Mouse (Mus musculus) neural tube, embryonic 14.5 days (tissue): ENCODE measurements around the gene Noct. TPM values are rescaled to one million over a fixed set of nuclear protein-coding genes. Genes with fewer than 3 reads are reported as not detected.
A peak's percentile ranks its signal among the peaks of the same experiment; 100 is the strongest.

Source experiments
- ATAC-seq: fragments of 200-750 bp; cut with Nextera tagmentation; 2 replicates; pipeline ENCODE4 v1.8.0; 2017; ENCODE audit warnings: low read depth, mild to moderate bottlenecking, moderate TSS enrichment, moderate library complexity
- H3K27ac ChIP-seq: fragments of 300-500 bp; sonication (generic); 2 replicates; pipeline ENCODE4 v1.5.1; 2014; ENCODE audit warnings: low read depth, mild to moderate bottlenecking, control low read depth, low read length, moderate library complexity, mixed read lengths
- H3K27me3 ChIP-seq: fragments of 300-500 bp; sonication (generic); 2 replicates; pipeline ENCODE4 v1.6.1; 2014; ENCODE audit warnings: low read length; ENCODE audit not compliant: control insufficient read depth, insufficient read depth
- H3K36me3 ChIP-seq: fragments of 300-500 bp; sonication (generic); 2 replicates; pipeline ENCODE4 v1.6.1; 2014; ENCODE audit warnings: low read length, mixed read lengths; ENCODE audit not compliant: control insufficient read depth, insufficient read depth
- H3K4me1 ChIP-seq: fragments of 300-500 bp; sonication (generic); 2 replicates; pipeline ENCODE4 v1.6.1; 2014; ENCODE audit warnings: low read length; ENCODE audit not compliant: control insufficient read depth, insufficient read depth
- H3K4me2 ChIP-seq: fragments of 300-500 bp; sonication (generic); 2 replicates; pipeline ENCODE4 v1.6.1; 2014; ENCODE audit warnings: mild to moderate bottlenecking, low read depth, low read length, control low read depth
- H3K4me3 ChIP-seq: fragments of 300-500 bp; sonication (generic); 2 replicates; pipeline ENCODE4 v1.5.1; 2014; ENCODE audit warnings: low read depth, low read length, control low read depth, mixed read lengths
- H3K9ac ChIP-seq: fragments of 300-500 bp; sonication (generic); replicated peaks from 2 replicates; pipeline ENCODE4 v1.6.1; 2014; ENCODE audit warnings: low read depth, mild to moderate bottlenecking, control low read depth, low read length, mixed read lengths
- H3K9me3 ChIP-seq: fragments of 300-500 bp; sonication (generic); 2 replicates; pipeline ENCODE4 v1.6.1; 2016; ENCODE audit warnings: low read length; ENCODE audit not compliant: control insufficient read depth
- WGBS: fragments of 180-500 bp; shearing (Covaris S2); extraction: QIAGEN DNeasy Blood & Tissue Kit; methylation state at CpG from one replicate; pipeline ENCODE4 v1.1.7; 2014; 5-methylcytosine and 5-hydroxymethylcytosine counted together
- polyA plus RNA-seq: library from polyadenylated mRNA; unstranded; fragments of >200 nt; fragmentation: Nextera tagmentation; extraction: Ambion mirVana; gene quantifications from 2 replicates; pipeline ENCODE4 v1.2.1, GENCODE M21; 2014

Gene Noct
- polyA plus RNA-seq, 1 experiment from 2014 or later, result 42.4 TPM

- no peak overlapping the region for H3K4me2 ChIP-seq
- no peaks in the 10 kb centered on the region for H3K36me3 ChIP-seq
- H3K4me1 ChIP-seq, result peaks cover 4% of the 10 kb centered on the region; the same call in 1 of the 2 replicates
- H3K4me3 ChIP-seq, result no peak overlapping the region
- no peak for ATAC-seq
- WGBS, result 78% methylated on average over 5 of the region's 5 CpGs
- H3K27ac ChIP-seq, result no peak overlapping the region
- no peak overlapping the region for H3K9ac ChIP-seq
- no peaks in the 10 kb centered on the region for H3K27me3 ChIP-seq
- H3K9me3 ChIP-seq, result no peaks in the 10 kb centered on the region
These were observed 6.6 kb downstream of the Noct start for GRCm38 (mm10) chr3:51230886-51231285.

GRCm38 (mm10) chr3:51231499-51231898, 7.3 kb downstream of the Noct start:
- no peaks in the 10 kb centered on the region for H3K27me3 ChIP-seq
- H3K9ac ChIP-seq, result no peak overlapping the region
- no peak overlapping the region for H3K4me3 ChIP-seq
- H3K27ac ChIP-seq, result no peak overlapping the region
- no peaks in the 10 kb centered on the region for H3K36me3 ChIP-seq
- H3K4me1 ChIP-seq, result peaks cover 2% of the 10 kb centered on the region; the same call in 1 of the 2 replicates
- no peak for ATAC-seq
- WGBS, result 77% methylated on average over 3 of the region's 3 CpGs
- no peak overlapping the region for H3K4me2 ChIP-seq
- no peaks in the 10 kb centered on the region for H3K9me3 ChIP-seq

GRCm38 (mm10) chr3:51232205-51232910, 8.1 kb downstream of the Noct start:
- Histone ChIP-seq H3K27ac (no peak overlapping the region), H3K4me1 (no peaks in the 10 kb centered on the region), H3K9me3 (no peaks in the 10 kb centered on the region), H3K9ac (no peak overlapping the region), H3K4me3 (no peak overlapping the region), H3K27me3 (no peaks in the 10 kb centered on the region), H3K36me3 (no peaks in the 10 kb centered on the region), H3K4me2 (no peak overlapping the region)
- ATAC-seq, result no peak
- 92% methylated on average over 3 of the region's 3 CpGs for WGBS

- Histone ChIP-seq H3K4me1 (no peaks in the 10 kb centered on the region), H3K9me3 (no peaks in the 10 kb centered on the region), H3K4me3 (no peak overlapping the region), H3K9ac (no peak overlapping the region), H3K4me2 (no peak overlapping the region), H3K27ac (no peak overlapping the region), H3K36me3 (no peaks in the 10 kb centered on the region), H3K27me3 (no peaks in the 10 kb centered on the region)
- 73% methylated on average over 5 of the region's 5 CpGs for WGBS
- ATAC-seq, result no peak
These were observed 9.2 kb downstream of the Noct start for GRCm38 (mm10) chr3:51233474-51233873.

DNA sequence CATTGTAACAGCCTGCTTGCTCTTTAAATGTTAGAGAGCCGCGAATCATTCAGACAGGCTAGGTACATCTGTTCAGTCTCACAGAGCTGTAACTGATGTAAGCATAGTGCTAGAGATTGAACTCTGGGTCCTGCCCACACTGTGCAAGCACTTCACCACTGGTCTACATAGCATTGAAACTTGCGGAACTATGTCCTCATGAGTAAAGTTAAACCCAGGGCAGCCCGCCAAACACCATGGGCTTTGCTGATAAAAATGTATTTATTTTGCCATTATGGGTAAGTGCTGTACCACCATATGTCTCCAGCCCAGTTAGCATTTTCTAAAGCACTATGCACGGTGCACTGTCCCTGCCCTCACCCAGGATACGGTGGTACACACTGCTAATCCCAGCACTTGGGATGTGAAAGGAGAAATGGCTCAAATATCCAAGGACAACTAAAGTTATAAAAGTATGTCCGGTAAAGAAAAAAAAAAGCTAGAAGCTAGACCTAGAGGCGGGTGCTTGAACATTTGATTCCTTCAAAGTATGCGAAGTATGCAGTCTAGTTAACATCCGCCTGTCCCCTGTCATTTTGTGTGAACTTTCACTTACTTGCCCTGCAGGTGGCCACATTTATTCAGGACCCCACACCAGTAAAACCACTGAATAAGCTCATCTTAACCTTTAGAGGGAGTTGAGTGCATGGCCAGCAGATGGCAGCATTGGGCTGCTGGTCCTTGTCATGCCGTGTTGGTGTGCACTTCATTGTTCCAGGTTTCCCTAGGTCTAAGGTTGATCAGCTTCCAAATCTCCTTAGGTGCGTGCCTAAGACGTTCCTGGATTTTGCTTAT, 9.9 kb downstream of the Noct start:
- Histone ChIP-seq H3K27me3 (no peaks in the 10 kb centered on the region), H3K4me2 (no peak overlapping the region), H3K36me3 (no peaks in the 10 kb centered on the region), H3K9me3 (no peaks in the 10 kb centered on the region), H3K4me1 (no peaks in the 10 kb centered on the region), H3K4me3 (no peak overlapping the region), H3K9ac (no peak overlapping the region), H3K27ac (no peak overlapping the region)
- peak; percentile 86; the same call in 1 of the 2 replicates for ATAC-seq
- WGBS, result 54% methylated on average over 13 of the region's 13 CpGs

GRCm38 (mm10) chr3:51234752-51235055, 10.5 kb downstream of the Noct start:
- Histone ChIP-seq H3K9me3 (no peaks in the 10 kb centered on the region), H3K27me3 (no peaks in the 10 kb centered on the region), H3K4me2 (no peak overlapping the region), H3K27ac (no peak overlapping the region), H3K9ac (no peak overlapping the region), H3K36me3 (no peaks in the 10 kb centered on the region), H3K4me3 (no peak overlapping the region), H3K4me1 (no peaks in the 10 kb centered on the region)
- ATAC-seq, result peak; percentile 42; the same call in 1 of the 2 replicates
- 90% methylated on average over 5 of the region's 5 CpGs for WGBS

DNA sequence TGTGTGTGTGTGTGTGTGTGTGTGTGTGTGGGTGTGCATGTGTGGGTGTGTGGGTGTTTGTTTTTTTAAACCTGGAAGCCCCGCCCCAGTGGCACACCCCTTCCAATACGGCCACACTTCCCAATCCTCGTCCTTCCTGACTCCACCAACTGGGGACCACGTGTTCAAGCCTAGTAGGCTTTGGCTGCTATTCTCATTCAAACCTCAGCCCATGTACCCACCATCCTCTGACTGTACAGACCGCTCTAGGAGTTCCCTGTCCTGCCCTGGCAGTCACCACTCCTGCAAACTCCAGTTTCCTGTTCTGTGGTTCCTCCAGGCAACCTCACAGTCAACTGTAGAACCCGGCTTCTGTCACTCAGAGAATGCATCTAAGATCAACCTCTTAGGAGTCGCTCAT, 14.3 kb downstream of the Noct start:
- ATAC-seq, result no peak
- H3K9me3 ChIP-seq, result no peaks in the 10 kb centered on the region
- WGBS, result 90% methylated on average over 7 of the region's 7 CpGs

DNA sequence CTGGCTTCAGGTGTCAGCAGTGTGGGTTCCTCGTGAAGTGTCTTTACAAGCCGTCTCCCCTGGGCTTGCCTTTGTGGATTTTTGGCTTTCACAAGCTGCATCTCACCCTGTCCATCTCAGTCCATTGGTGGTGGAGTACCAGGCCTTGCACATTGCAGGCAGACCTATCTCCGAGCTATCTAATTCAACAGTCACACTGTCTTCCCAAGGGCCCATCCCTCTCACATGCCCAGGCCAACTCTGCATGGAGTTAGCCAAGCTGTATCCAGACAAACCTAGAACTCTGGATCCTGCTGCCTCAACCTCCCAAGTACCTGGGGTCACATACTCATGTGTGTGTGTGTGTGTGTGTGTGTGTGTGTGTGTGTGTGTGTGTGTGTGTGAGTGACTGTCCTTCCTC, 15.3 kb downstream of the Noct start:
- no peak for ATAC-seq
- Histone ChIP-seq H3K36me3 (no peaks in the 10 kb centered on the region), H3K27me3 (no peaks in the 10 kb centered on the region), H3K4me1 (no peaks in the 10 kb centered on the region), H3K27ac (no peak overlapping the region), H3K9ac (no peak overlapping the region), H3K4me2 (no peak overlapping the region), H3K4me3 (no peak overlapping the region), H3K9me3 (no peaks in the 10 kb centered on the region)
- WGBS, result 96% methylated on average over 3 of the region's 3 CpGs

More for the DNA sequence above, 14.3 kb downstream of the Noct start:
- Histone ChIP-seq H3K36me3 (no peaks in the 10 kb centered on the region), H3K4me1 (no peaks in the 10 kb centered on the region), H3K27me3 (no peaks in the 10 kb centered on the region), H3K27ac (no peak overlapping the region), H3K4me3 (no peak overlapping the region), H3K4me2 (no peak overlapping the region), H3K9ac (no peak overlapping the region)

GRCm38 (mm10) chr3:51247704-51248103, 23.5 kb downstream of the Noct start:
- Histone ChIP-seq H3K27me3 (no peaks in the 10 kb centered on the region), H3K4me2 (no peak overlapping the region), H3K9ac (no peak overlapping the region), H3K9me3 (no peaks in the 10 kb centered on the region), H3K4me1 (no peaks in the 10 kb centered on the region), H3K4me3 (no peak overlapping the region), H3K36me3 (peaks cover 23% of the 10 kb centered on the region), H3K27ac (no peak overlapping the region)
- no peak for ATAC-seq
- 85% methylated on average over 16 of the region's 16 CpGs for WGBS
